Mouse (Mus musculus) adrenal gland, postnatal 0 days (tissue): ENCODE results near the gene Defa21. TPM values are rescaled to one million over a fixed set of nuclear protein-coding genes. Genes with fewer than 3 reads are reported as not detected.

Source experiments
- polyA plus RNA-seq: library from polyadenylated mRNA; unstranded; fragments of >200 nt; fragmentation: Nextera tagmentation; extraction: Ambion mirVana; gene quantifications from 2 replicates; pipeline ENCODE4 v1.2.1, GENCODE M21; 2015

Defa21 gene
- polyA plus RNA-seq = not detected in 2 replicates

DNA sequence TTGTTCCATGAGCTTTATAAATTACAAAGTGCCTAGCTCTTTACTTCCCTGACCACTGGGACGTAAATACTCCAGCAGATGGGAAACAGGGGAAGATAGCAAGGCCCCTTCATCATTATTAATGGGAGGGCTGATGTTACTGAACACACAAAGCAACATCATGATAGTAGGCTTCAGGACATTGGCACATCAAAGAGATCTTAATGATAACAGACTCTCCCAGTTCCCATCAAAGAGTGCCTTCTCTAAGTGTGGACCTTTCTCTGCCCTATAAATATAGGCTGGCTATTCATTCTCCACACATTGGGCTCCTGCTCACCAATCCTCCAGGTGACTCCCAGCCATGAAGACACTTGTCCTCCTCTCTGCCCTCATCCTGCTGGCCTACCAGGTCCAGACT lies at the start of gene Defa21:
Gene Defa21, plus strand, starts transcription at position 301 of the 400 bp plus-strand sequence.

DNA sequence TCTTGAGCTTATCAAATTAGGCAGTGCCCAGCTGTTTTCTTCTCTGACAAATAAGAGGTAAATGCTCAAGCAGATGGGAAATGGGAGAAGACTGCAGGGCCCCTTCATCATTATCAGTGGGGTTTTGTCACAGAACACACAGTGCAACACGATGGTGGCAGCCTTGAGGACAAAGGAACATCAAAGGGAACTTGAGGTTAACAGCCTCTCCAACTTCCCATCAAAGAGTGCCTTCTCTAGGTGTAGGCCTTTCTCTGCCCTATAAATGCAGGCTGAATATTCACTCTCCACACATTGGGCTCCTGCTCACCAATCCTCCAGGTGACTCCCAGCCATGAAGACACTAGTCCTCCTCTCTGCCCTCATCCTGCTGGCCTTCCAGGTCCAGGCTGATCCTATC lies 29.4 kb downstream of the Defa21 start, which contains the start of gene Defa23:
Gene Defa23, plus strand, starts transcription at position 301 of the 400 bp plus-strand sequence.

DNA sequence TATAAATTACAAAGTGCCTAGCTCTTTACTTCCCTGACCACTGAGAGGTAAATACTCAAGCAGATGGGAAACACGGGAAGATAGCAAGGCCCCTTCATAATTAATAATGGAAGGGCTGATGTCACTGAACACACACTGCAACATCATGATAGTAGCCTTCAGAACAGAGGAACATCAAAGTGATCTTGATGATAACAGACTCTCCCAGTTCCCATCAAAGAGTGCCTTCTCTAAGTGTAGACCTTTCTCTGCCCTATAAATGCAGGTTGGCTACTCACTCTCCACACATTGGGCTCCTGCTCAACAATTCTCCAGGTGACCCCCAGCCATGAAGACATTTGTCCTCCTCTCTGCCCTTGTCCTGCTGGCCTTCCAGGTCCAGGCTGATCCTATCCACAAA lies 39.4 kb downstream of the Defa21 start, which contains the start of gene Defa35:
Gene Defa35, plus strand, starts transcription at position 301 of the 400 bp plus-strand sequence.

Other genes starting within 250 kb of the Defa21 start
- gene Defb33, start 132.9 kb upstream of the Defa21 start, polyA plus RNA-seq = not detected in 2 replicates
- gene Gm15056, start 122.9 kb upstream of the Defa21 start, polyA plus RNA-seq = not detected in 2 replicates
- gene Gm6040, start 103.5 kb upstream of the Defa21 start, polyA plus RNA-seq = not detected in 2 replicates
- gene AY761185, start 80.8 kb upstream of the Defa21 start, polyA plus RNA-seq = not detected in 2 replicates
- gene Defa23, start 29.5 kb downstream of the Defa21 start, polyA plus RNA-seq = not detected in 2 replicates
- not detected in 2 replicates for gene Defa35, start 39.5 kb downstream of the Defa21 start, polyA plus RNA-seq
- not detected in 2 replicates for gene Defa25, start 58.9 kb downstream of the Defa21 start, polyA plus RNA-seq
- not detected in 2 replicates for gene Gm14851, start 70.5 kb downstream of the Defa21 start, polyA plus RNA-seq
- not detected in 2 replicates for gene Defa30, start 109.1 kb downstream of the Defa21 start, polyA plus RNA-seq
- not detected in 2 replicates for gene Defa22, start 136.7 kb downstream of the Defa21 start, polyA plus RNA-seq
- gene Defa31, start 166.1 kb downstream of the Defa21 start, polyA plus RNA-seq = not detected in 2 replicates
- gene Gm15293, start 176.0 kb downstream of the Defa21 start, polyA plus RNA-seq = not detected in 2 replicates
- not detected in 2 replicates for gene Gm15292, start 224.2 kb downstream of the Defa21 start, polyA plus RNA-seq